Mouse (Mus musculus) bone marrow, adult 2 months (tissue): ENCODE results near the gene Tcte2.

Experiments used
- CTCF ChIP-seq: fragments of 200-500 bp; IDR thresholded peaks from 2 replicates; pipeline ENCODE4 v1.5.1; 2011; ENCODE audit warnings: low read length, control low read depth; ENCODE audit not compliant: control insufficient read depth, insufficient read depth
- POLR2A ChIP-seq: fragments of 200-500 bp; IDR thresholded peaks from 2 replicates; pipeline ENCODE4 v1.6.1; 2011; ENCODE audit warnings: low read depth, mild to moderate bottlenecking, control low read depth, low read length, borderline replicate concordance; ENCODE audit not compliant: control insufficient read depth

- TF ChIP-seq CTCF (no peak), POLR2A (no peak)
These were observed 1.6 kb downstream of the Tcte2 start, which contains the start of gene Afdn for GRCm38 (mm10) chr17:13759853-13760627.
